Mouse (Mus musculus) lung, postnatal 14 days (tissue): ENCODE results near the gene Styx.

Experiments
- DNase-seq: peaks from one replicate; pipeline ENCODE4 v3.0.0; 2021

Styx gene

DNA sequence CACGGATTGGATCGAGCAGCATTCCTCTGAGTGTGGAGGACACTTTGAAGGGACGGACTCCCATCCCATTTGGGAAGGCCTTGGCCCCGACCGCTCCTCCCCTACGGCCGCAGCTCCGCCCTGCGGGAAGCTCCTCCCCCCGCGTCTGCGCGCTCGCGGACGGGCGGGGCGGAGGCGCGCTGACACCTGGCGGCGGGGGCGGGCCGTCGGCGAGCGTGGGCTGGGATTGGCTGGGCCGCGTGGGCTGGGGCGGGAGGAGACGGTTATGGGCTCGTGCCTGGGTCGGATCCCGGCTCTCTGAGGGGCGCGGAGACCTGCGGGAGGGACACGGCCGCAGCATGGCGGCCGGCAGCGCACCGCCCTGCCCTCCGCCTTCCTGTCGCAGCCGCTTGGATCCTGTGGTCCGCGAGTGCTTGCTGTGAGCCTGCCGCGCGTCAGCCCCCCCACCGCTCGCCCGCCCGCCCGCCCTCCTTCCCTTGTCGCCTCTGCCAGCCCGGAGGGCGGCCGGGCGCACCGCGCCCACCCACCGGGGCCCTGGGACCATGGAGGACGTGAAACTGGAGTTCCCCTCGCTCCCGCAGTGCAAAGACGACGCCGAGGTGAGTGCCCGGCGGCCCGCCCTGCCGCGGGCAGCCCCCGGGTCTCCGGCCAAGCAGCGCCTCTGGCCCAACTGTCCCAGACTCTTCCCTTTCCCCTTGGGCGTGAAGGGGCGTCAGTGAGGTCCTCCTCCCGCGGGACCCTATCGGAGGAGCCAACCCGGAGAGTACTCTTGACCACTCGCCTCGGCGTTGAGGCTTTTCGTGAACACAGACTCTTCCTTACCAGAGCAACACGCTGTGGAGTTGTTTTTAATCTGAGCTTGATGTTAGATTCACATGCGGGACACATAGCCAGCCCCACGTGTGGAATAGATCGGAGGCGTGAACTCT is at the start of gene Styx:
TSS of gene Styx (plus strand) at position 163 of the 929 bp plus-strand sequence.
- DNase-seq, result peak; percentile 97

DNA sequence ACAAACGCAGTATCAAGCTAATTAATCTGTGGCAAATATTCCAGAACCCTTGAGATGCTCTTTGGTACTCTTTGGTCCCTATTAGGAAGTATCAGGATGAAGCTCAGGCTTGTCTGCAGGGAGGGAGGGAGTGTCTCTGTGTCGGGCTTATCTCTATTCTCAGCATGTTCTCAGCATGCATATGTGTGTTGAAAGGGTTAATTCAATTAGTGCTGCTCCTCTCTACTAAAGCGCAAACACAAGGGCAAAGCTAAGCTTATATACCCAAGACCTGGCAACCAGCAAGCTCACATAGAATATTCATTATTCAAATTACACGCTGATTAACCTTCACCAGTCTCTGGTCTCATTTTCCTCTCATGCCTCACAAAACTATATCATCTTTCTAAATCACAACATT is 47.0 kb upstream of the Styx start:
- DNase-seq, result no peak

DNA sequence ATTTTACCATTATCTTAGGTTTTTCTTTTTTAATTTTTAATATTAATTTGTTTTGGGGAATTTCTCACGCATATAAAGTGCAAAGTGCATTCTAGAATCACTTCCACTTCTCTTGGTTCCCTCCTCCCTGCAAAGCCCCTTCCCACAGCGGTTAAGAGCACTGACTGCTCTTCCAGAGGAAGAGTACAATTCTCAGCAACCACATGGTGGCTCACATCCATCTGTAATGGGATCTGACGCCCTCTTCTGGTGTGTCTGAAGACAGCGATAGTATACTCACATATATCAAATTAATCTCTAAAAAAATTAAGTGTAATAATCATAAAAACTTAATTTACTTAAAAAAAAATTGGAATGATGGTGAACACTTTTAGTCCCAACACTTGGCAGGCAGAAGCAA is 46.5 kb upstream of the Styx start:
- DNase-seq, result no peak

DNA sequence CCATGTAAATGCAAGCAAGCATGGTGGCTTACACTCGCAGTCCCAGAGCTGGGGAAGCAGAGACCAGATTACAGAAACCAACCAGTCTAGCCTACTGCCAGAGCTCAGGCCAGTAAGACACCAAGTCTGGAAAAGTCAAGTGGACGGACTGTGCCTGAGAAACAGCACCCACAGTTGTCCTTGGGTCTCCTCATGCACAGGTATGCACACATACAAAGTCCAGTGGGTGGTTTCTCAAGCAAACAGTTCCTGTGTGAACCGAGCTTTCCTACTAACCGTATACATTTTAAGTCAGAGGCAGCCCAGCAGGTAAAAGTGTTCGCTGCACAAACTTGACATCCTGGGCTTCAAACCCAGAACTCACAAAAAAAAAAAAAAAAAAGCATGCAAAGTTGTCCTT is 45.0 kb upstream of the Styx start:
- DNase-seq, result no peak

DNA sequence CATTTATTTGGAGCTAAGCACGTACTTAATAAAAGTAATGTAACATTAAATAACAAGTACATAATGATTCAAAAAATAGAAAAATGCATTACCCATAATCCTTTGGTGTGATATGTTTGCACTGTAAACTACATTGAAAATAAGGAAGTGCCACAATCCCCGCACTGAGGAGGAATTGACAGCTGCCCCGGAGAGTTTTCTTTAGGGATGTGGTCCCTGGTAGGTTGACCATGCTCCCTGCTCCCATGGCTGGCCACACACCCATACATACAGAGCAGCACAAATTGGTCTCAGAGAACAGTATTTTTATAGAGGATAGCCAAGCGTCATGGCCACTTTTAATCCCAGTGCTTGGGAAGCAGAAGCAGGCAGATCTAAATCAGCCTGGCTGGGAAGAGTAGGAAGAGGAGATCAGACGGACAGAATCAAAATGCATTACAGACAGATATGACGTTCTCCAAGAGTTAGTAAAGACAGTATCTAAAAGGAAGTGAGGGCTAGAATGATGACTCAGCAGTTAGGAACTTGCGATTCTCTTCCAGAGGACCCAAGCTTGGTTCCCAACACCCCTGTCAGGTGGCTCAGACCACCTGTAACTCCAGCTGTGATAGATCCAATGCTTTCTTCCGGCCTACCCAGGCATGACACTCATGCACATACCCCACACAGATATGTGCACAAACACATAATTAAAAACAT is 43.1 kb upstream of the Styx start:
- no peak for DNase-seq

DNA sequence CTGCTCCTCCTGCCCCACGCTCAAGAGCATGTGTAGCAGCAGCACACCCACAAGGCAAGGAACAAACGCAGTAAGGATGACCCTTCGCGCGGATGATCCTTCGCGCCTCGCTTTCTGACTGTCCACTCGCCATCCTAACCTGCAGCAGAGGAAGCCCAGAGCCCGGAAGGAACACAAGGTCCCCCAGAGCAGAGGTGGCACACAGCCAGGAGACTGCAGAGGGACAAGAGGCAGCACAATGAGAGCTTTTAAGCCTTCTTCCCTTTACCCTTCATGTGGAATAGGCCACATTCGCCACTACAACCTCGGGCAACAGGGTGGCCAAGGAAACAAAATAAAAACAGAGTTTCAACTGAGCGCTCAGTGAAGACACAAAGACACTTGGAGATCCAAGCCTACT is 41.2 kb upstream of the Styx start:
- DNase-seq, result peak; percentile 36

DNA sequence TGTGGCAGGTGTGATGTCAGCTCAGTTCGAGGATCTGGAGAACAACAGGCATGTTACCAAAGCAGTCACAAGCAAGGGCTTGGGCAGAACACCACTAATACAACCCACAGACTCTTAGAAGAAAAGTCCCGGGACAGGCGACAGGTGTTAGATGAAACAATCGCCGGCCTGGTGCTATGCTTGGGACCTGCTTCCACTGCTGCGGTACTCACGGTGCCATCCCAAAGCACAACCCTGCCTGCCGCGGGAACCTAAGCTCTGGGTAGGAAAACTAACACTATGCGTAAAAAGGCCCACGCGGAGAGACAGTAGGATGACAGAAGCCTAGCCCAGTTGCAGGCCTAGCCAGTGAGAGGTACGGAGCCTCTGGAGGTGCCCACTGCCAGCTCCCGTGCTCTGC is 40.8 kb upstream of the Styx start:
- DNase-seq, result no peak

DNA sequence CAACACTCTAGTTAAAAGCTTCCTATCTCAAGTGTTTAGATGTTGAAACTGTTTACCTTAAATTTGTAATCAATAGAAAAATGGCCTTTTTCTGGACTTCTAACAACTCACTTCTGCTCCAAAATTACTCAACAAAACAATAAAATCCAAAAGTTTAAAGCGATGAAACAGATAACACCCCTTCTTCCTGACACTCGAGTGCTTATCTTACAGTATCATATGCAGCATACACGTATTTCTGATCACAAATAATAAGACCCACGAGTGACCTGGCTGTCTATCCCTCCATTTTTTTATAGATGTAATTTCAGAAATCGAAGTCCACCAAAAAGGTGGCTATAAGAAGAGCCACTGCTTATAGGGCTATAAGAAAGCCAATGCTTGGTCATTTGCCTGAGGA is 34.0 kb upstream of the Styx start:
- DNase-seq, result no peak

DNA sequence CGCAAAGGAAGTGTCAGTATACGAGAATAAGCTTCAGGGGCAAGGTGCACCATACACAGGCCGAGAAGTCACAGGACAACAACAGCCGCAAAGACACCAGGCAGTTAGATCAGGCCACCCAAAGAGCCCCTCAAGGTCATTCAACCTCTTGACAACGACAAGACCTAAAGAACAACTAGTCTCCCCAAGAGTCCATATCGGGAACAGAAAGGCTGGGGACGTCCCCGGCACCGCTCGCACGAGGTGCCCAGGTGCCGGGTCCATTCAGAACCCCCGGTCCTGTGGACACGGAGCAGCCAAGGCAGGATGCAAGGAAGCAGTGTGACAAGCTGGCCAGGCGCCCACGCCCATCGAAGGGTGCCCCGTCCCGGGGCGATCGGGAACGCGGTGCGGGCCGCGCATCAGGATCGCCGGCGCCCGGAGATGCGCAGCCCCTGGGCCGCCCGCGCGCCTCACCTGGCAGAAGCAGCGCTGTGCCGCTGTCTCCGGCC is 32.9 kb upstream of the Styx start:
- peak; percentile 7 for DNase-seq

DNA sequence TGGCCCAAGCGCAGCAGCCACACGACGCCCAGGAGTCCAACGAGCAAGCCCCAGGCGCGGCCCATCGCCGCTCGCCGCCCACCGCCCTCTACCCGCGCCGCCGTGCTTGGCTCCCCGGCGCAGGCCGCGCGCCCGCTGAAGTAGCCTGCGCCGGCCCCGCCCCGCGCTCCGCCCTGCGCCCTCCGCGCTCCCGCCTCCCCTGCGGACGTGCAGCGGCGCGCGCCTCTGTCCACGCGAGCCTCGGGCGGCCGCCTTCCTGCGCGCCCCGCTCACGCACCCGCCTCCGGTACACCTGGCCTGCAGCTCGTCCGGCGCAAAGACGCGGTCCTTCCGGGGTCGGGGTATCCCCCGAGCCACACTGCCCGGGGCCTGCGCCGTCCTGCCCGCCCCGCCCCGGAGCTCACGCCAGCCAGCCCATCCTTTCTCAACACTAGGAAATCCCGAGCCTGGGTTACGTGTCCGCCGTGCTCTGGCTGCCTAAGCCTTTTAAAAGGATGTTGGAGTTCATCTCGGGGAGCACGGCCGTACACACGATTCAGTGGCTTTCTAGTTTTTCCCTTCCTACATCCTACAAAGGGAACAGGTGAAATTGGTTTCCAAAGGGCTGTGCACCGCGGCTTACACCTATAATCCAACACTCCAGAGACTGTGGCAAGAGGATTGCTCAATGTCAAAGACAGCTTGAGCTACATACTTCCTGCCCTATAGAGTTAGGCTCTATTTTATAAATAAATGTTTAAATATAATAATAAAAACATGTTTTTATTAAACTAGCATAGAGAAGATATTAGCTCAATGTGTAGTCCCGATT is 32.3 kb upstream of the Styx start, which contains the start of gene Ero1l:
TSS of gene Ero1l (minus strand) at position 346 of the 811 bp plus-strand sequence.
- DNase-seq, result peak; percentile 81

DNA sequence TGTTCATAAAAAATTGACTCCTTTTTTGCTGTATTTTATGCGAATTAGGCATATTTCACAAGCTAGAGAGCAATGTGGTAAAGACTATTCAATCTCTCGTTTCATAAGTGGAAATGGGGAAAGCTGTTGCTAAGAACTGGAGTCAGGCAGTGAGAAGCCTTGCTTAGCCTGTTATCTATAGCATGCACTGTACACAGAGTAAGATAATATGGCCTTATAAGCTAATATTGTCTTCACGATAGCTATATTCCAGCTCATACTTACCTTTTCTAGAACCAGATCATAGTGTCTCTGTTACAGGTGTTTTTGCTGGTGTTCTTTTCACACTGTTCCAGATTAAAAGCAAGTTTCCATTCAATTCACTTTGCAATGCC is 31.7 kb upstream of the Styx start:
- DNase-seq, result no peak

DNA sequence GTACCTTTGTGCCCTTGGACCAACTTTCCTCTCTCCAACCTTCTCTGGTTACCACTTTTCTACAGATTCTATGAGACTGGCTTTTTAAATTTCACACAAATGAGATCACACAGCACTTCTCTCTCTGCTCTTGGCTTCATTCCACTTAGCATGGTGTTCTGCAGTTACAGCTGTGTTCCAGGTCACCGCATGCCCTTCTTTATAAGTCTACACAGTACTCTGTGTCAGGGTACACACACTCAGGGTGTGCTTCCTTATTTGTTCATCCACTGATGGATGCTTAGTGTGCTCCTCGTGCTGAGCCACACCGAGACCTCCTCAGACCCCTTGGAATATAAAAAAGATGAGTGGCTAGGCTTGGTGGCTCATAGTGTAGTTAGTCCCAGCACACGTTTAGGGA is 30.8 kb upstream of the Styx start:
- DNase-seq, result no peak

DNA sequence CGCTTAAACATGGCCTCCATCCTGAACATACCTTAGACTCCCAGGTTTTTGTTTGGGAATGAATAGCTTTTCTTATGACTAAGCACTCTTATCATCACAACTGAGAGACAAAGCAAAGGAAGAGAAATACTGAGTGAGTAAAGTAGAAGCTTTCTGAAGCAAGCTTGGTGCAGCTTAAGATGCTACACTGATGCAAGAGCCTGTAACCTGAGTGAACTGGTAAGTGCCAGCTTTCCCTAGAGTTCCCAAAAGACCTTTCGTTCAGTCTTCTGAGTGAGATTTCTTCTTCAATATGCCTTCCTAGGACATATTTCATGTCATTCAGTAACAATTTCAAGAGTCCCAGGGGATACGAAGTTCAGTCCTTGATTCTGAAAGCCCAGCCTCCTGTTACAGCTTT is 29.8 kb upstream of the Styx start:
- DNase-seq, result no peak

DNA sequence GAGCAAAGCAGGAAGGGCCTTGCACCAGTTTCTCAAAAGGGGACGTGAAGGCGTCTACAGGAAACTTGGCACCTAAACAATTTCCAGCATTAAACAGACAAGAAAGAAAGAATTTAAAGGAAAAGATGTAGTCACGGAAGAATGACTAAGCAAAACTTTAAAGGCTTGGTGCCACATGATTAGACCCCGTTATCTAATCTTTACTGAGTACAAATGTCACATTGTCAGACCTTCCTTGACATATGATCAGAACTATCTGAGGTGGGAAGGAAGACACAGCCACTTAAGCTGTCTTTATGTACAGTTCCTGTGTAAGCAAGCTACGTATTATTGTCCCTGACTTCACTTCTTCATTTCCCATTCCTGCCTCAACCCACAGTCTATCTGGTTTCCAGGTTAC is 29.3 kb upstream of the Styx start:
- DNase-seq, result no peak

DNA sequence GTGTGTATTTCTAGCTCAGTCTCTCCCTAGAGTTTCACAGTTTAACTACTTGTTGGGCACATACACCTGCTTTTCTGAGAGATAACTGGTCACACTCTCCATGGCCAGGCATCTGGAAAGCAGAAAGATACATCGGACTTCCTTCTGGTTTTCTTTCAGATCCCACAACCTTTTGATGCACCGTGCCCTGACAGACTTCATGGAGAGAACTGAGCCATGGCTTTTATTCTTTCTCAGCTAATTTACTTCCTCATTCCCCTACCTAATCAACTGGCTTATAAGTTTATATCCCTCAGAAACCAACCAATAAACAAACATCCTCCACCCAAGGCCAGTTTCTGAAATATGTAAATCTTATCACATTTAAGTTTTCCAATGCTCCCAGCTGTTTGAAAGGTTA is 28.4 kb upstream of the Styx start:
- DNase-seq, result no peak

DNA sequence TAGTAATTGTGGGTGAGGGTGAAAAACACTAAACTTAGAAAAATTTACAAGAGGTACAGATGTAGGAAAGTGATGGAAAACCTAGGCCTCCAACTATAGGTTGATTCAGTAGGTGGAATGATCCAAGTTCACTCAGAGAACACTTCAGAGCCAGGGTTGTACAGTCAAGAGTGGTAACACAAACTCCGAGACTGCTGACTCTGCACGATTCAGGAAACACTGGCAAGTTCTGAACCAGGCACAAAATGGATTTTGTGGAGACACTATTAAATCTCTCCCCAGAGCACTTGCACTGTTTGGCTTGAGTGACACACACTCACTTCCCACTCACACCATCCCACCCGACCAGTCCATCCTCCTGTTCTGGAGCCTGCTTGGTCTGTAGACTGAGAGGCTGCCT is 27.6 kb upstream of the Styx start:
- DNase-seq, result no peak

DNA sequence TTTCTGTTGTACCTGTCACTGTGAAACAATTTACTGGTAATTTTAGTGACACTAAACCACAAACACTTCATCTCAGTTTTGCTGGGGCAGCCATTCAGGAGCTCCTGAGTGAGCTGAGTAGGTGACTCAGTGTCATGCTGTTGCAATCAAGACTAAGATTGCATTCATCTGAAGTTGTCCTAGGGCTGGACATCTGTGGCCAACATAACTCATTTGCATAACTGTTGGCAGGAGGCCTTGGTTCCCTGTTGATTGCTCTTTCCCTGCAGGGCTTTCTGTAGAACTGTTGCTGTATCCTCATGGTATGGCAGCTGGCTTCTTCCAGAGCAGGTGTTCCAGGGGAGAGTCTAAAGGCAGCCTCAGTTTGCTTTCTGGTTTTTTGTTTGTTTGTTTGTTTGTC is 25.4 kb upstream of the Styx start:
- DNase-seq, result peak; percentile 35

DNA sequence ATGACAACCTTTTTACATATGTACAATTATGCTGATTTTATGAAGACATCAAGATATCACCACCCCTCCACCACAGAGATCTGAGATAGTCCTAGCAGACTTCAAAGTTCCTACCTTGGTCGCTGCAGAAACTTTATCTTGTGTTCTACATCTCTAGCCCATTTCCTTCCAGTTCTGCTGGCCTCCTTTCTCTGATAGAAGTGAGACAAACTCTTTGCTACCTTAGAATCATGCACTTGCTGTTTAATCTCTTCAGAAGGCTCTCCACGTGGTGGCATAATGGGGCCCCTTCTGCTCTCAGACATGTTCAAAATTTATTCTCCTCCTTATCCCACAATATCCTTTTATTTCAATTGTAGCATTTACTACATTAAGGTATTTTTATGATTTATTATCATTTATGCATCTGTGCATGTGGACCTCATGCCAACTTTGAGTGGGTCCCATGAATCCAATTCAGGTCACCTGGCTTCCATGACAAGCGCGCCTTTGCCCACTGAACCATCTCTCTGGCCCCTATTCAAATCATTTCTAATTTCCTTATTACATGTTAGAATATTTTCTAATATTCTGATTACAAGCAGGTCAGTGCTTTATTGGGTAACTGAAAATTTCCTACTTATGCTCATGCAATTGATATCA is 22.7 kb upstream of the Styx start:
- DNase-seq, result no peak

DNA sequence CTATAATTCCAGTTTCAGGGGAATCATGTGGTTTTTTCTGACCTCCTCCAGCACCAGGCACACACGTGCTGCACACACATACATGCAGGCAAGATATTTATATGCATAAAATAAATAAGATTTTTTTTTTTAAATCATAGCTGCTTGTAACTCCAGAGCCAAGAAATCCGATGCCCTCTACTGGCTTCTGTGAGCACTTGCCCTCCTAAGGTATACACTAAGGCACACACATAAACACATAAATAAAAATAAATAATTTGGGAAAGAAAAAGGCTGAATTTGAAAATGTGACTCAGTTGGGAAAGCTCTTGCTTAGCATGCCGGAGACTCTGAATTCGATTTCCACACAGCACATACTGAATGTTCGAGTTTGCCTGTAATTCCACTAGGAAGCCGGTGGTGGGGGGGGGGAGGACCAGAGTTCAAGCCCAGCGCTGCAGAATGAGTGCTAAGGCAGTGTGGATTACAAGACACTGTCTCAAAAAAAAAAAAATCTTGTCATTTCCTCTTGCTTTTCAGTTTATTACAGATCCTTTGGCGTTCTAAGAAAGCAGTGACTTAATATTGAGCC is 21.8 kb upstream of the Styx start:
- DNase-seq, result no peak

DNA sequence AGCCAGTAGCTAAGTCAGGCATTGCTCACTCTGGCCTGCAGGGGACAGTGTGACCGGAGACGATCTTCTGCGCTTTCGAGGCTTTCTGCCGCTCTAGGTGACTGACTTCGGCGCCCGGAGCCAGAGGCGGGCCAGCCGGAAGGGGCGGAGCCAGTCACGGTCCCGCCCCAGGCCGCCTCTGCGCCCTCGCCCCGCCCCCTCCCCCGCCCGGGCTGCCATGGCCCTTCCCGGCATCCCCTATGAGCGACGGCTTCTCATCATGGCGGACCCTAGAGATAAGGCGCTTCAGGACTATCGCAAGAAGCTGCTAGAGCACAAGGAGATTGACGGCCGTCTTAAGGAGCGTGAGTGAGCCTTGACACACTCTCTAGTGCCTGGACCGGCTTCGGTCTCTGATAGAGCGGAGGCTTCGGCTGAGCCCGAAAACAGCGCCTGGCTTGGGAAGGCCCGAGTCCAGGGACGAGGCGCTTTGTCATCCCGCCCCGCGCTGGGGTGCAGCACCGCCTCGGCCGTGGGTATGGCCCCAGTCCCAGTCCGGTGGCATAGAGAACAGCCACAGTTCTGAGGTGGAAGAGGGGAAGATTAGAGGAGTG is 21.2 kb upstream of the Styx start, which contains the start of gene Psmc6:
TSS of gene Psmc6 (plus strand) at position 200 of the 593 bp plus-strand sequence.
- peak; percentile 91 for DNase-seq
